Mouse (Mus musculus): Measurements from ENCODE around the gene Mup19. TPM values are rescaled to one million over a fixed set of nuclear protein-coding genes. Genes with fewer than 3 reads are reported as not detected.
"Not testable (repeated sequence)": the region's sequence is repeated elsewhere in the genome, so short reads cannot be mapped to it uniquely, and the experiment has no call there.

Gene Mup19
- 0.22 TPM in 1 of 2 replicates, not detected in the other for polyA plus RNA-seq (2012; rRNA removed)

DNA sequence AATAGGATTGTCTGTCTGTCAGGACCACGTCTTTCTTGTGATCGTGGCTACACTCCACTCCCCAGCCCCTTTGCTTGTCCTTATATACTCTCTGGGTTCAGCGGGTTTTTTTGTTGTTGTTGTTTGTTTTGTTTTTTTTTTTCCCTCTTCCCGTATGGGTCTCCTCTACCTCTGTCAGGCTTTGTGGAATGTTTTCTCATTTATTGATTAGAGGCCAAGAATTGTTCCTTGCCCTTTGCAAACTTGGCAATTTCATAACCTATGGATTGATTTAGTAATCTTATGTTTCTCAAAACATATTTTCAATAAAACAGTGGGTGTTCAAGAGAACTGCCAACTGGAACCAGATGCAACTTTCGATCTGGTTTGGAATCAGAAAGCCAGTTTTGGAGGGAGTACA lies at the start of gene Mup19:
Mup19 (minus strand) TSS at position 101 of the 400 bp plus-strand sequence.
- H3K27ac ChIP-seq (ENCODE audit: control insufficient read depth, insufficient read depth, low read length); H3K27me3 ChIP-seq (ENCODE audit: control insufficient read depth, insufficient read depth, low read length); DNase-seq; H3K4me1 ChIP-seq (replicated peaks; ENCODE audit: control insufficient read depth, insufficient read depth, low read length); H3K36me3 ChIP-seq (ENCODE audit: control insufficient read depth, insufficient read depth, low read length); H3K4me3 ChIP-seq (ENCODE audit: control insufficient read depth, insufficient read depth, low read length): not testable (repeated sequence)
- 93% methylated on average over 1 of the region's 5 CpGs for WGBS

DNA sequence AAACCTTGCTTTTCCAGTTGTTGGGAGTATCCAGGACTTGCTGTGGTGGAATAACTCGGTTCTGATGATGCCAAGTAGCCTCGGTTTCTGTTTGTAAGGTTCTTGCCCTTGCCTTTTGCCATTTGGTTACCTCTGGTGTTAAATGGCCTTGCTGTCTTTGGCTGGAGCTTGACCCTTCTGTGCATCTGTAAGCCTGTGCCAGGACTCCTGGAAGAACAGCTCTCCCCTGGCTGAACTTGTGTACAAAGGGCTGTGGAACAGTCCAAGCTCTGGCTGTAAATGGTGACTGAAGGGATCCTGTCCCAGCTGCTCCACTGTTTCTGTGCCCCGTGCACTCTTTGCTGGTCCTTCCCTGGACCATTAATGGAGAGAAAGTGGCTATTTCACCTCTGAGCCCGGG lies 47.1 kb upstream of the Mup19 start:
- Histone ChIP-seq H3K4me3 (ENCODE audit: control insufficient read depth, insufficient read depth, low read length) (no peak overlapping the region), H3K4me1 (replicated peaks; ENCODE audit: control insufficient read depth, insufficient read depth, low read length) (no peaks in the 10 kb centered on the region), H3K27ac (ENCODE audit: control insufficient read depth, insufficient read depth, low read length) (no peak overlapping the region), H3K27me3 (ENCODE audit: control insufficient read depth, insufficient read depth, low read length) (no peaks in the 10 kb centered on the region), H3K36me3 (ENCODE audit: control insufficient read depth, insufficient read depth, low read length) (no peaks in the 10 kb centered on the region)
- TF ChIP-seq POLR2A (IDR thresholded peaks at IDR 0.05; ENCODE audit: control insufficient read depth, extremely low read depth, insufficient read depth, low read length, poor library complexity) (no peak), CTCF (IDR thresholded peaks at IDR 0.05; ENCODE audit: borderline replicate concordance, control insufficient read depth, extremely low read depth, insufficient read depth, low read length, poor library complexity) (no peak)
- 76% methylated on average over 4 of the region's 4 CpGs for WGBS
- DNase-seq: no peak

DNA sequence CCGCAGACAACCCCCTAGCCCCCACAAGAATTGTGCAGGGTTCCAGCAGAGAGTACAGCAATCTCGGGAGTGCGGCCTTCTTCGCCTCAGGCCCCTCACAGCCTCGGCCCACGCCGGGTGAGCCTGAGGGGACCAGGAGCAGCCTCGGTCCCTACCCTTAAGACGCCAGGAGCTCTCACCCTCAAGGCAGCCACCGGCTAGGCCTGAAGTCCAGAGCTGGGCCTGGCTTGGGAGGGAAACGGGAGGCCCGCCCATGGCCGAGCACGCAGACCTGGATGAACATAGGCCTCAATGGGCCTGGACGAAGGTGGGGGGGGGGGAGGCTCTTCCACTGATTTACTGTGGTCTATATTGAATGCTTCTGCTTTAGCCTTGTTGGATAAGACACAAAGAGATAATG lies 41.1 kb upstream of the Mup19 start:
- Histone ChIP-seq H3K4me3 (ENCODE audit: control insufficient read depth, insufficient read depth, low read length) (no peak overlapping the region), H3K4me1 (replicated peaks; ENCODE audit: control insufficient read depth, insufficient read depth, low read length) (no peaks in the 10 kb centered on the region), H3K27me3 (ENCODE audit: control insufficient read depth, insufficient read depth, low read length) (no peaks in the 10 kb centered on the region), H3K27ac (ENCODE audit: control insufficient read depth, insufficient read depth, low read length) (no peak overlapping the region), H3K36me3 (ENCODE audit: control insufficient read depth, insufficient read depth, low read length) (no peaks in the 10 kb centered on the region)
- TF ChIP-seq POLR2A (IDR thresholded peaks at IDR 0.05; ENCODE audit: control insufficient read depth, extremely low read depth, insufficient read depth, low read length, poor library complexity): no peak
- TF ChIP-seq CTCF (IDR thresholded peaks at IDR 0.05; ENCODE audit: borderline replicate concordance, control insufficient read depth, extremely low read depth, insufficient read depth, low read length, poor library complexity): no peak
- whole genome bisulfite sequencing: 92% methylated on average over 15 of the region's 15 CpGs
- DNase-seq: no peak

DNA sequence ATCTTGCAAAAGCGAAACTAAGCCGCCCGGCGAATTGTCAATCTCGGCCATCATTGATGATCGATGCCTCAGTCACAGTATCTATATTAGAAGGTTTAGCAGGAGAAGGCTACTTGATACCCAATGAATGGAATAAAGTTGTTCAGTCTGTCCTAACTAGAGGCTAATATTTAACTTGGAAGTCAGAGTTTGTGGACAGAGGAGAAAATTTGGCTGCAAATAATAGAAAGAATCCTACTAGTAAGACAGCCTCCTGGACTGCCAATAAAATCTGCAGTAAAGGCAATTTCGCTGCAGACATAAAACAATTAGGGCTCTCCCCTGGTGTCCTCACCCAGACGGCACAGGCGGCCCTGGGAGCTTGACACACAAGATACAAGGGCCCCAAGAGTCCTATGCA lies 40.5 kb upstream of the Mup19 start:
- not testable (repeated sequence) for DNase-seq; H3K4me3 ChIP-seq (ENCODE audit: control insufficient read depth, insufficient read depth, low read length); H3K27ac ChIP-seq (ENCODE audit: control insufficient read depth, insufficient read depth, low read length); H3K36me3 ChIP-seq (ENCODE audit: control insufficient read depth, insufficient read depth, low read length); H3K27me3 ChIP-seq (ENCODE audit: control insufficient read depth, insufficient read depth, low read length); H3K4me1 ChIP-seq (replicated peaks; ENCODE audit: control insufficient read depth, insufficient read depth, low read length)
- 94% methylated on average over 9 of the region's 9 CpGs for WGBS

DNA sequence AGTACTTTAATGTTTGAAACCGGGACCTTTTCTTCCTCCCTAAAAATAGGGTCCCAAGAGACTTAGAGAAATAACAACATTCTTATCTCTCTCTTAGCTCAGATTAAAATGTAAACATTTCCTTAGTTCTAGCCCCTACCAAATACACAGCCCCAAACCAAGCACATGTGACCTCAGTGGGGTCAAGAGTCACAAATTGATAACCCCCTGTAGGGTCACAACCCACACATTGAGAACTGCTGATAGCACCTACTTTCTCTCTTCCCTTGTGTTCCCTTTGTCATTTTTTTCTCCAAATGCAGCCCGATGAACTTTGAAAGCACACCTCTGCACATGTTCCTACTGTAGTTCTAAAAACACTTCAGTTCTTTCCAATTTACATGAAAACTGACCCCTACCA lies 33.5 kb upstream of the Mup19 start:
- H3K27ac ChIP-seq (ENCODE audit: control insufficient read depth, insufficient read depth, low read length): no peak overlapping the region
- no peaks in the 10 kb centered on the region for H3K4me1 ChIP-seq (replicated peaks; ENCODE audit: control insufficient read depth, insufficient read depth, low read length)
- no peaks in the 10 kb centered on the region for H3K27me3 ChIP-seq (ENCODE audit: control insufficient read depth, insufficient read depth, low read length)
- no peaks in the 10 kb centered on the region for H3K36me3 ChIP-seq (ENCODE audit: control insufficient read depth, insufficient read depth, low read length)
- no peak overlapping the region for H3K4me3 ChIP-seq (ENCODE audit: control insufficient read depth, insufficient read depth, low read length)
- 88% methylated on average over 2 of the region's 2 CpGs for WGBS
- TF ChIP-seq CTCF (IDR thresholded peaks at IDR 0.05; ENCODE audit: borderline replicate concordance, control insufficient read depth, extremely low read depth, insufficient read depth, low read length, poor library complexity): no peak
- TF ChIP-seq POLR2A (IDR thresholded peaks at IDR 0.05; ENCODE audit: control insufficient read depth, extremely low read depth, insufficient read depth, low read length, poor library complexity): no peak
- no peak for DNase-seq

DNA sequence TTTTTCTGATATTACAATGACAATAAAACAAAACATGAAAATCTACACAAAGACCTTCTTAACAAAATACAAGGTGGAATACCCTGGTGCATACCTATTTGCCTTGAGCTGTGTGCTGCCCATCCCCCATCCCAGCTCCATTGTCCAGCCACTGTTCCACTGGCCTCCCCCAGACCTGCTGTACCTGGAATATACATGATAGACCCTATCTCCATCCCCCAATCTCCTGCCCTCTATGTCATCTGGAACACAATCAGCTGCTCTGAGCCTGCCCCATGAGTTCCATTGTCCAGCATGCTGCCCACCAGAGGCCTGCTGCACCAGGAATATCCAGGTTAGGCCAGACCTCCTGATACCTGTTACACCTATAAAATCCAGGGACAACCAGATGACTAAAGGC lies 31.4 kb upstream of the Mup19 start:
- no peak for TF ChIP-seq POLR2A (IDR thresholded peaks at IDR 0.05; ENCODE audit: control insufficient read depth, extremely low read depth, insufficient read depth, low read length, poor library complexity)
- no peak for TF ChIP-seq CTCF (IDR thresholded peaks at IDR 0.05; ENCODE audit: borderline replicate concordance, control insufficient read depth, extremely low read depth, insufficient read depth, low read length, poor library complexity)
- no peak overlapping the region for H3K4me3 ChIP-seq (ENCODE audit: control insufficient read depth, insufficient read depth, low read length)
- no peak overlapping the region for H3K27ac ChIP-seq (ENCODE audit: control insufficient read depth, insufficient read depth, low read length)
- no peaks in the 10 kb centered on the region for H3K36me3 ChIP-seq (ENCODE audit: control insufficient read depth, insufficient read depth, low read length)
- H3K4me1 ChIP-seq (replicated peaks; ENCODE audit: control insufficient read depth, insufficient read depth, low read length): no peaks in the 10 kb centered on the region
- DNase-seq: no peak
- no peaks in the 10 kb centered on the region for H3K27me3 ChIP-seq (ENCODE audit: control insufficient read depth, insufficient read depth, low read length)

DNA sequence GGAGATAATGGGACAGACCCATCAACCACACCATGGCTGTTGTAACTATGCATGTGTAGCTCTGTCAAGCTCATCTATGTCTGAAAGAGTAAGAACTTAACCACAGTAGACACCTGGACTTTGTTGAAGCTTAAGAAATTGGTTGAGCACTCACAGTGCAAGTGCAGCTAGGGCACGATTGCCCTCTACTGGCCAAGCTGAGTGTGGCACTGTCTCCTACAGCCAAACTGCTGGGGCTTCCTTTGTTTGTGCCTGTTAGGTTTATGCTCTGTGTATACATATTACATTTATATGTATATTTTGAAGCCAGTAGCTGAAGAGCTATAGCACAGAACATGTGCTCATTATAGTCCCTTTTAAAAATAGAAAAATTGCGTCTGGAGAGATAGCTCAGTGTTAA lies 29.1 kb upstream of the Mup19 start:
- 26% methylated on average over 2 of the region's 2 CpGs for WGBS
- DNase-seq; H3K27me3 ChIP-seq (ENCODE audit: control insufficient read depth, insufficient read depth, low read length): not testable (repeated sequence)

DNA sequence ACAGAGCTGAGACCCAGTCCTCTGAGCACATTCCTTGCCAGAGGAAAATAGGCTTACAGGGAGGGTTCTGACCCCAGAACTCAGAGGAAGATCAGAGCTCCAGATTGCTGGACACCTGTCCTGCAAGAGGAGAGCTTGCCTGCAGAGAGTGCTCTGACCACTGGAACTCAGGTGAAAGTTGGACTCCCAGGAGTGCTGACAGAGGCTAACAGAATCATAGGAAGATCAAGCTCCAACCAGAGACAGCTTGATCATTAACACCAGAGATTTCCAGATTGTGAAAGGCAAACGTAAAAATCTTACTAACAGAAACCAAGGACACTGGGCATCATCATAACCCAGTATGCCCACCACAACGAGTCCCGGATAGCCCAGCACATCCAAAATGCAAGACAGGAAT lies 26.9 kb upstream of the Mup19 start:
- H3K4me1 ChIP-seq (replicated peaks; ENCODE audit: control insufficient read depth, insufficient read depth, low read length); H3K4me3 ChIP-seq (ENCODE audit: control insufficient read depth, insufficient read depth, low read length); H3K27me3 ChIP-seq (ENCODE audit: control insufficient read depth, insufficient read depth, low read length); H3K36me3 ChIP-seq (ENCODE audit: control insufficient read depth, insufficient read depth, low read length); H3K27ac ChIP-seq (ENCODE audit: control insufficient read depth, insufficient read depth, low read length); DNase-seq: not testable (repeated sequence)
- WGBS: 89% methylated on average over 3 of the region's 3 CpGs

More for the DNA sequence above, 29.1 kb upstream of the Mup19 start:
- H3K4me3 ChIP-seq (ENCODE audit: control insufficient read depth, insufficient read depth, low read length); H3K27ac ChIP-seq (ENCODE audit: control insufficient read depth, insufficient read depth, low read length); H3K36me3 ChIP-seq (ENCODE audit: control insufficient read depth, insufficient read depth, low read length); H3K4me1 ChIP-seq (replicated peaks; ENCODE audit: control insufficient read depth, insufficient read depth, low read length): not testable (repeated sequence)

DNA sequence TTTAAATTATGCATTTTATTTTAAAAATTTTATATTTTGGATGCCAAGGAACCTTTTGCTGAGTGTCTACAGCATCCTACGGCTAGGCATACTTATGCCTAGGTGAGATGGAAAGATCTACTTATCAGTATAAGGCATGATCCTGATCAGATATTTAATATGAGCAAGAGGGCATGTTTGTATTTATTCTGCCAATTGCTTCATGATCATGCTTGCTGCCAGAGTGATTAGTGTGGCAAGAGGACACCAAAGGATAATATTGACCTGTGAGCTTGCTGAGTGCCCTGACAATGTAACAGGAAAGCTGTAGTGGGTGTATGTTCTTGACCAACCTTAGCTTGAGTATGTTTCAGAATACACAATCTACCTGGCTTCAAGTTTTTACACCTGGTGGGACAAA lies 7.6 kb upstream of the Mup19 start:
- DNase-seq; H3K27me3 ChIP-seq (ENCODE audit: control insufficient read depth, insufficient read depth, low read length); H3K4me1 ChIP-seq (replicated peaks; ENCODE audit: control insufficient read depth, insufficient read depth, low read length); H3K36me3 ChIP-seq (ENCODE audit: control insufficient read depth, insufficient read depth, low read length); H3K4me3 ChIP-seq (ENCODE audit: control insufficient read depth, insufficient read depth, low read length); H3K27ac ChIP-seq (ENCODE audit: control insufficient read depth, insufficient read depth, low read length): not testable (repeated sequence)
- 100% methylated on average over 1 of the region's 1 CpGs for WGBS

DNA sequence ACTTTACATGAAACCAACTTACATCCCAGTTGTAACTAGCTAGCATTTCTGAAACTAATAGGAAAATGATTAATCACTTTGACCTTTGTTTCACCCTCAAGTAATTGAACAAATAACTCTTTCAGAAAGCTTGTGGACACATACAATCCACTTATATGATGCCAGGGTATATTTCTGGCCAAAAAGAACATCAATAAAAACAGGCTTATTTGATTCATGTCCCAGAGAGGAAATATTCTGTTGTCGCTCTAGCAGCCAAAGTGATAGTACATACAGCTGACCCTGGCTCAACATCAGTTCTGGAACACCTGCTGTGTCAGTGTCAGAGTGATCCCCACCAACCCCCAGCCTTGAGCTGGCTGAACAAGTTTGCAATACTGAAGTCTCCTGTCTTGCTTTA lies 2.2 kb upstream of the Mup19 start:
- H3K36me3 ChIP-seq (ENCODE audit: control insufficient read depth, insufficient read depth, low read length); H3K27ac ChIP-seq (ENCODE audit: control insufficient read depth, insufficient read depth, low read length); H3K4me1 ChIP-seq (replicated peaks; ENCODE audit: control insufficient read depth, insufficient read depth, low read length); DNase-seq; H3K27me3 ChIP-seq (ENCODE audit: control insufficient read depth, insufficient read depth, low read length); H3K4me3 ChIP-seq (ENCODE audit: control insufficient read depth, insufficient read depth, low read length): not testable (repeated sequence)
- WGBS: 89% methylated on average over 1 of the region's 1 CpGs
